8 mouse cellular contexts compared by ENCODE assay signal in genomic region chr1:151287451-151287850, GRCm38 (mm10). TPM values are rescaled to one million over a fixed set of nuclear protein-coding genes. Genes with fewer than 3 reads are reported as not detected.
DNase-seq lines count a peak whose midpoint lies in the region; ATAC-seq and TF ChIP-seq lines count a peak whose summit lies in the region.

No protein-coding gene starts in this region.

- peak overlapping the region; percentile 37; the same call in 1 of the 2 replicates for H3K9ac ChIP-seq in embryonic facial prominence, embryonic 14.5 days (ENCODE audit: low read depth, low read length)
- H3K9ac ChIP-seq in liver, embryonic 14.5 days (replicated peaks) = no peak overlapping the region

- peak overlapping the region; percentile 49 for H3K4me3 ChIP-seq in gastrocnemius, adult 2 months
- H3K4me3 ChIP-seq in embryonic facial prominence, embryonic 14.5 days (ENCODE audit: low read depth, low read length) = no peak overlapping the region
- H3K4me3 ChIP-seq in liver, embryonic 14.5 days (ENCODE audit: insufficient read depth in 1 of 2, low read depth in 2 of 2, low read length in 2 of 2) = no peak overlapping the region

- TF ChIP-seq EP300 in liver, embryonic 14.5 days (IDR thresholded peaks at IDR 0.05; ENCODE audit: low read depth) = no peak

- DNase-seq in gastrocnemius, adult 2 months = peak; percentile 38
- no peak for DNase-seq in gastrocnemius, postnatal 10 days
- no peak for DNase-seq in embryonic facial prominence, embryonic 14.5 days (ENCODE audit: low spot score)
- DNase-seq in kidney, adult 18-20 months = peak; percentile 35
- DNase-seq in liver, embryonic 14.5 days (ENCODE audit: low read depth in 3 of 3, low spot score in 3 of 3) = no peak
- DNase-seq in spleen, adult 12 weeks (ENCODE audit: low spot score) = peak; percentile 12
- DNase-seq in cerebellum, adult 9-10 months = no peak
- no peak for DNase-seq in neural tube, embryonic 10.5 days (ENCODE audit: extremely low spot score, low spot score)

- 35% methylated on average over 12 of the region's 12 CpGs for WGBS in embryonic facial prominence, embryonic 14.5 days
- 8% methylated on average over 12 of the region's 12 CpGs for WGBS in liver, embryonic 14.5 days (ENCODE audit: insufficient replicate concordance)

- peaks cover 6% of the 10 kb centered on the region; the same call in 1 of the 2 replicates for H3K4me1 ChIP-seq in embryonic facial prominence, embryonic 14.5 days (ENCODE audit: control insufficient read depth, insufficient read depth, low read length)
- H3K4me1 ChIP-seq in liver, embryonic 14.5 days (replicated peaks; ENCODE audit: control insufficient read depth in 2 of 2, insufficient read depth in 2 of 2, low read length in 1 of 2) = peaks cover 0 to 25% of the 10 kb centered on the region in 2 experiments; a peak in 3 of 4 replicates

- no peaks in the 10 kb centered on the region for H3K27me3 ChIP-seq in embryonic facial prominence, embryonic 14.5 days (replicated peaks; ENCODE audit: control insufficient read depth, insufficient read depth, low read length)
- H3K27me3 ChIP-seq in liver, embryonic 14.5 days (ENCODE audit: control insufficient read depth, insufficient read depth, low read length) = no peaks in the 10 kb centered on the region

- intact Hi-C loops in gastrocnemius, adult 2 months (cut with DNase I) = no loop called here

- peak overlapping the region; percentile 50 for H3K27ac ChIP-seq in gastrocnemius, adult 2 months
- no peak overlapping the region for H3K27ac ChIP-seq in embryonic facial prominence, embryonic 14.5 days (replicated peaks; ENCODE audit: low read depth, low read length)
- no peak overlapping the region for H3K27ac ChIP-seq in liver, embryonic 14.5 days

- H3K4me2 ChIP-seq in embryonic facial prominence, embryonic 14.5 days (ENCODE audit: low read depth, low read length) = peak overlapping the region; percentile 34; the same call in 1 of the 2 replicates
- H3K4me2 ChIP-seq in liver, embryonic 14.5 days (ENCODE audit: low read depth) = peak overlapping the region; percentile 36; the same call in 1 of the 2 replicates

- no peaks in the 10 kb centered on the region for H3K9me3 ChIP-seq in embryonic facial prominence, embryonic 14.5 days (ENCODE audit: control insufficient read depth, low read length)
- no peaks in the 10 kb centered on the region for H3K9me3 ChIP-seq in liver, embryonic 14.5 days (ENCODE audit: control insufficient read depth, low read length)

- H3K36me3 ChIP-seq in embryonic facial prominence, embryonic 14.5 days (ENCODE audit: control insufficient read depth, insufficient read depth, low read length) = no peaks in the 10 kb centered on the region
- no peaks in the 10 kb centered on the region for H3K36me3 ChIP-seq in liver, embryonic 14.5 days (replicated peaks; ENCODE audit: control insufficient read depth, insufficient read depth, low read depth)

- ATAC-seq in embryonic facial prominence, embryonic 14.5 days (ENCODE audit: low read depth) = no peak
- 0 out of 2 replicates have a peak, but pooled peaks have one; percentile 23 for ATAC-seq in liver, embryonic 14.5 days (ENCODE audit: insufficient read depth)

- no peak for TF ChIP-seq CTCF in gastrocnemius, adult 2 months (IDR thresholded peaks at IDR 0.05)
- TF ChIP-seq CTCF in liver, embryonic 14.5 days (IDR thresholded peaks at IDR 0.05; ENCODE audit: low read depth) = no peak

RNA-seq across cellular contexts. Expression of gene Ivns1abp, which starts 56.8 kb away (rescaled TPM):
- 100 to 1,000 TPM; 124 to 159 TPM for total RNA-seq in gastrocnemius, adult 2 months (2021)
- 100 to 1,000 TPM; 107 to 127 TPM for total RNA-seq in gastrocnemius, postnatal 10 days (2021)
- polyA plus RNA-seq in embryonic facial prominence, embryonic 14.5 days (2014; fragmentation: Nextera tagmentation; extraction: Ambion mirVana) = 221 and 236 TPM in 2 replicates
- polyA plus RNA-seq in liver, embryonic 14.5 days (2012; rRNA removed) = 47.4 and 57.0 TPM in 2 replicates
- polyA plus RNA-seq in liver, embryonic 14.5 days (2014; fragmentation: Nextera tagmentation; extraction: Ambion mirVana) = 68.6 and 73.3 TPM in 2 replicates

Comparison
In these comparisons a context has a peak if more than half of its experiments do, and no peak if none do; other contexts are left out.
1. DNase-seq: peak in gastrocnemius, adult 2 months (single experiment), kidney, adult 18-20 months (single experiment) and spleen, adult 12 weeks (single experiment); none in gastrocnemius, postnatal 10 days (single experiment), embryonic facial prominence, embryonic 14.5 days (single experiment), liver, embryonic 14.5 days (0 of 3), cerebellum, adult 9-10 months (single experiment) and neural tube, embryonic 10.5 days (single experiment).